20 mouse cellular contexts compared by ENCODE assay signal in the genomic region with DNA sequence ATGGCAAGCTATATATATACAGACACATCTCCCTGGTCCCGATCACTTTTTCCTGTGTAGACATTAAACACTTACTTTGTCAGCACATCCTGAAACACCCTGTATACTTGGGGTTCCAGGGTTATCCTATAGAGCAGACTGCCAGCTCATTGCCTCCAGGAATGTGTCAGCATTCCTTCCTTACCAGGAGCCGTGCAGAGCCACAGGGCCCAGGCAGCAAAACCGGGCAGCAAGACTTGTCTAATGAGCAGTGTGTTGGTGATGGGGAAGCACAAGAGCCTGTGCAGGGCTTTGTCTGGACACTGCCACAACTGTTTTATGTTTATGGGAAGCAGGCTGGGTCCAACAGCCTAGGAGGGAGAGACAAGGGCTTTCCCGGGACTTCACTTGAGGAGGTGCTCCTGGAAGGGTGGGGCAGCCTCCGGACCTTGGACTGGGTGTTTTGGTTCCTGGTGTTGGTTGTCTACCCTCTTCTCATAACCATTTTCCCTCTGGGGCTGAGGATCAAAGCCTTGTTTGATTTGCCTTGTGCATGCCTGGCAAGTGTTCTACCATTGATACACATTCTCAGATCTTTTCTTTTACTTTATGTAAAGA. TPM values are rescaled to one million over a fixed set of nuclear protein-coding genes. Genes with fewer than 3 reads are reported as not detected.
DNase-seq lines count a peak whose midpoint lies in the region; ATAC-seq and TF ChIP-seq lines count a peak whose summit lies in the region.
"Had no signal": no experiment of that assay in that cellular context is flagged by ENCODE, and none has a peak within 500 bp of the region (broad histone marks: within the 10 kb centered on the region; RNA-seq: fewer than 3 reads in every experiment).

No protein-coding gene starts in this region.

- no peak for TF ChIP-seq CTCF in ES-Bruce4 (IDR thresholded peaks at IDR 0.05; ENCODE audit: low read depth, low read length)

- 57% methylated on average over 5 of the region's 5 CpGs for WGBS in kidney, embryonic 15.5 days
- WGBS in large intestine, adult 2 months: 17% methylated on average over 5 of the region's 5 CpGs

- H3K4me2 ChIP-seq in kidney, embryonic 15.5 days: no peak overlapping the region
- H3K4me2 ChIP-seq: hindbrain, embryonic 15.5 days; limb, embryonic 13.5 days; midbrain, embryonic 15.5 days had no signal

- H3K9me3 ChIP-seq in kidney, embryonic 15.5 days (replicated peaks): no peaks in the 10 kb centered on the region
- H3K9me3 ChIP-seq in ES-Bruce4 (replicated peaks; ENCODE audit: control insufficient read depth, insufficient read depth, low read length, poor library complexity, severe bottlenecking): no peaks in the 10 kb centered on the region
- H3K9me3 ChIP-seq: hindbrain, embryonic 15.5 days; limb, embryonic 13.5 days; midbrain, embryonic 15.5 days had no signal

- ATAC-seq in kidney, embryonic 15.5 days (replicated peaks; ENCODE audit: low FRiP score): 0 out of 2 replicates have a peak, but pooled peaks have one; percentile 5
- ATAC-seq: CD4-positive, CD25-positive, alpha-beta regulatory T cell, adult 4 months; forebrain, postnatal 0 days; midbrain, embryonic 15.5 days had no signal

- peaks cover 14% of the 10 kb centered on the region for H3K4me1 ChIP-seq in kidney, embryonic 15.5 days
- peaks cover 6% of the 10 kb centered on the region for H3K4me1 ChIP-seq in ES-Bruce4 (ENCODE audit: control insufficient read depth, insufficient read depth, low read length)
- H3K4me1 ChIP-seq: hindbrain, embryonic 15.5 days; midbrain, embryonic 15.5 days had no signal

- H3K27ac ChIP-seq in kidney, embryonic 15.5 days: no peak overlapping the region
- H3K27ac ChIP-seq in ES-Bruce4 (ENCODE audit: insufficient read depth, low read length): peak overlapping the region; percentile 85
- H3K27ac ChIP-seq: hindbrain, embryonic 15.5 days; layer of hippocampus, adult 2 months; limb, embryonic 13.5 days; midbrain, embryonic 15.5 days had no signal

- DNase-seq in kidney, postnatal 10 days: no peak
- peak; percentile 49 for DNase-seq in 3134 (ENCODE audit: extremely low read depth, insufficient read length, low spot score)
- DNase-seq in large intestine, adult 2 months (ENCODE audit: low read depth, low spot score): peak; percentile 72
- DNase-seq in layer of hippocampus, postnatal 10 days (ENCODE audit: low spot score in 2 of 2): no peak
- no peak for DNase-seq in right cerebral cortex, postnatal 36 days (ENCODE audit: low spot score in 2 of 2)
- no peak for DNase-seq in frontal cortex, postnatal 25 days (ENCODE audit: low spot score in 2 of 2)
- DNase-seq: cerebellum, postnatal 36 days; forebrain, postnatal 0 days; gastrocnemius, postnatal 14 days; heart, postnatal 10 days; kidney, adult 9 months; right cerebral cortex, postnatal 14 days; thymus, adult 18-20 months had no signal

- H3K4me3 ChIP-seq in kidney, embryonic 15.5 days (replicated peaks): no peak overlapping the region
- H3K4me3 ChIP-seq in ES-Bruce4 (ENCODE audit: low read depth, low read length): 0 out of 2 replicates have a peak overlapping the region, but pooled peaks have one; percentile 5
- H3K4me3 ChIP-seq: hindbrain, embryonic 15.5 days; layer of hippocampus, adult 2 months; limb, embryonic 13.5 days; midbrain, embryonic 15.5 days had no signal

- no peaks in the 10 kb centered on the region for H3K36me3 ChIP-seq in kidney, embryonic 15.5 days
- no peaks in the 10 kb centered on the region for H3K36me3 ChIP-seq in ES-Bruce4 (ENCODE audit: control insufficient read depth, insufficient read depth, low read length, poor library complexity, severe bottlenecking)
- H3K36me3 ChIP-seq: hindbrain, embryonic 15.5 days; limb, embryonic 13.5 days; midbrain, embryonic 15.5 days had no signal

- TF ChIP-seq EP300 in ES-Bruce4 (IDR thresholded peaks at IDR 0.05; ENCODE audit: insufficient read depth, low read depth, low read length): no peak

- H3K27me3 ChIP-seq in kidney, embryonic 15.5 days: no peaks in the 10 kb centered on the region
- H3K27me3 ChIP-seq in ES-Bruce4 (ENCODE audit: control insufficient read depth, insufficient read depth, low read length, poor library complexity, severe bottlenecking): no peaks in the 10 kb centered on the region
- H3K27me3 ChIP-seq: hindbrain, embryonic 15.5 days; limb, embryonic 13.5 days; midbrain, embryonic 15.5 days had no signal

- no peak overlapping the region for H3K9ac ChIP-seq in kidney, embryonic 15.5 days
- H3K9ac ChIP-seq in ES-Bruce4 (ENCODE audit: low read depth, poor library complexity, severe bottlenecking): 0 out of 2 replicates have a peak overlapping the region, but pooled peaks have one; percentile 33
- H3K9ac ChIP-seq: forebrain, postnatal 0 days; hindbrain, embryonic 15.5 days; limb, embryonic 13.5 days; midbrain, embryonic 15.5 days had no signal

- TF ChIP-seq POLR2A in ES-Bruce4 (IDR thresholded peaks at IDR 0.05; ENCODE audit: insufficient read depth, low read length): no peak

RNA-seq across cellular contexts. Expression of a gene that starts 10.1 kb away (rescaled TPM):
- 51.3 and 53.6 TPM in 2 replicates for polyA plus RNA-seq in kidney, embryonic 15.5 days (2015; fragmentation: Nextera tagmentation; extraction: Ambion mirVana)
- 15.5 and 17.8 TPM in 2 replicates for polyA plus RNA-seq in ES-Bruce4 (2011; ENCODE audit: insufficient read depth, insufficient read length, low read depth, missing spikeins)
- 73.0 and 108 TPM in 2 replicates for polyA plus RNA-seq in large intestine, adult 2 months (2012; rRNA removed)
- 1 to 10 TPM; 1.0 to 2.0 TPM for total RNA-seq in layer of hippocampus, postnatal 10 days (2021)

RNA-seq across cellular contexts. Expression of a gene that starts 36.9 kb away (rescaled TPM):
- 696 and 764 TPM in 2 replicates for polyA plus RNA-seq in kidney, embryonic 15.5 days (2015; fragmentation: Nextera tagmentation; extraction: Ambion mirVana)
- 319 and 354 TPM in 2 replicates for polyA plus RNA-seq in ES-Bruce4 (2011; ENCODE audit: insufficient read depth, insufficient read length, low read depth, missing spikeins)
- 679 and 842 TPM in 2 replicates for polyA plus RNA-seq in large intestine, adult 2 months (2012; rRNA removed)
- total RNA-seq in layer of hippocampus, postnatal 10 days (2021): 100 to 1,000 TPM; 611 to 668 TPM

RNA-seq across cellular contexts. Expression of a gene that starts 37.0 kb away (rescaled TPM):
- 19.7 and 22.1 TPM in 2 replicates for polyA plus RNA-seq in kidney, embryonic 15.5 days (2015; fragmentation: Nextera tagmentation; extraction: Ambion mirVana)
- polyA plus RNA-seq in ES-Bruce4 (2011; ENCODE audit: insufficient read depth, insufficient read length, low read depth, missing spikeins): 14.1 and 16.0 TPM in 2 replicates
- 2.9 and 3.6 TPM in 2 replicates for polyA plus RNA-seq in large intestine, adult 2 months (2012; rRNA removed)
- total RNA-seq in layer of hippocampus, postnatal 10 days (2021): 1 to 10 TPM; 7.1 to 8.7 TPM

Comparison
In these comparisons a context has a peak if more than half of its experiments do, and no peak if none do; other contexts are left out.
1. DNase-seq: peak in 3134 (single experiment) and large intestine, adult 2 months (single experiment); none in kidney, postnatal 10 days (single experiment), layer of hippocampus, postnatal 10 days (0 of 2), right cerebral cortex, postnatal 36 days (0 of 2) and frontal cortex, postnatal 25 days (0 of 2).